Mouse (Mus musculus): Measurements from ENCODE around the gene Gli3.

Gene Gli3

GRCm38 (mm10) chr13:15664580-15665201 lies 201.7 kb downstream of the Gli3 start:
- no peak for DNase-seq (ENCODE audit: low read depth)

GRCm38 (mm10) chr13:15665514-15665913 lies 202.5 kb downstream of the Gli3 start:
- DNase-seq (ENCODE audit: low read depth), result no peak

- no peak for DNase-seq (ENCODE audit: low read depth)
These were observed 207.3 kb downstream of the Gli3 start for GRCm38 (mm10) chr13:15670144-15670961.

GRCm38 (mm10) chr13:15670962-15671313 lies 207.9 kb downstream of the Gli3 start:
- no peak for DNase-seq (ENCODE audit: low read depth)

GRCm38 (mm10) chr13:15675480-15675879 lies 212.4 kb downstream of the Gli3 start:
- no peak for DNase-seq (ENCODE audit: low read depth)

- no peak for DNase-seq (ENCODE audit: low read depth)
These were observed 214.2 kb downstream of the Gli3 start for GRCm38 (mm10) chr13:15677106-15677760.

- DNase-seq (ENCODE audit: low read depth), result no peak
These were observed 218.5 kb downstream of the Gli3 start for GRCm38 (mm10) chr13:15681530-15681929.

GRCm38 (mm10) chr13:15683006-15683405 lies 220.0 kb downstream of the Gli3 start:
- DNase-seq (ENCODE audit: low read depth), result no peak

- no peak for DNase-seq (ENCODE audit: low read depth)
These were observed 225.2 kb downstream of the Gli3 start for GRCm38 (mm10) chr13:15688074-15688825.

GRCm38 (mm10) chr13:15688826-15689501 lies 225.9 kb downstream of the Gli3 start:
- no peak for DNase-seq (ENCODE audit: low read depth)

GRCm38 (mm10) chr13:15691751-15692464 lies 228.9 kb downstream of the Gli3 start:
- DNase-seq (ENCODE audit: low read depth), result no peak

- DNase-seq (ENCODE audit: low read depth), result no peak
These were observed 229.4 kb downstream of the Gli3 start for GRCm38 (mm10) chr13:15692465-15692809.

- no peak for DNase-seq (ENCODE audit: low read depth)
These were observed 235.2 kb downstream of the Gli3 start for GRCm38 (mm10) chr13:15698284-15698683.

GRCm38 (mm10) chr13:15699116-15699515 lies 236.1 kb downstream of the Gli3 start:
- DNase-seq (ENCODE audit: low read depth), result no peak

- DNase-seq (ENCODE audit: low read depth), result no peak
These were observed 241.6 kb downstream of the Gli3 start for GRCm38 (mm10) chr13:15704669-15705068.

- DNase-seq (ENCODE audit: low read depth), result no peak
These were observed 244.4 kb downstream of the Gli3 start for GRCm38 (mm10) chr13:15707481-15707881.

GRCm38 (mm10) chr13:15713486-15713885 lies 250.5 kb downstream of the Gli3 start:
- no peak for DNase-seq (ENCODE audit: low read depth)

- DNase-seq (ENCODE audit: low read depth), result no peak
These were observed 251.3 kb downstream of the Gli3 start for GRCm38 (mm10) chr13:15714331-15714725.

- peak; percentile 5 for DNase-seq (ENCODE audit: low read depth)
These were observed 251.8 kb downstream of the Gli3 start for GRCm38 (mm10) chr13:15714726-15715437.

GRCm38 (mm10) chr13:15721446-15721845 lies 258.4 kb downstream of the Gli3 start:
- DNase-seq (ENCODE audit: low read depth), result no peak

Data from induced T-regulatory cell, adult 2 months (primary cell).